ENCODE assay signal across 8 mouse cellular contexts in genomic region chr2:64098618-64099320, GRCm38 (mm10). TPM values are rescaled to one million over a fixed set of nuclear protein-coding genes. Genes with fewer than 3 reads are reported as not detected.
DNase-seq lines count a peak whose midpoint lies in the region; ATAC-seq and TF ChIP-seq lines count a peak whose summit lies in the region.

No protein-coding gene starts in this region.

- H3K27me3 ChIP-seq in heart, embryonic 14.5 days (ENCODE audit: control insufficient read depth, insufficient read depth, low read length): no peaks in the 10 kb centered on the region
- H3K27me3 ChIP-seq in limb, embryonic 10.5 days (ENCODE audit: low read depth, poor library complexity, severe bottlenecking): no peaks in the 10 kb centered on the region
- no peaks in the 10 kb centered on the region for H3K27me3 ChIP-seq in midbrain, embryonic 14.5 days (ENCODE audit: control insufficient read depth, insufficient read depth, low read length)

- H3K27ac ChIP-seq in cortical plate, adult 2 months (ENCODE audit: insufficient read depth, low read length): peak overlapping the region; percentile 50; the same call in 1 of the 2 replicates
- peak overlapping the region; percentile 86 to 95 for H3K27ac ChIP-seq in heart, embryonic 14.5 days (replicated peaks in 1 of 2; ENCODE audit: control insufficient read depth in 1 of 2, insufficient read depth in 1 of 2, low read depth in 2 of 2, low read length in 2 of 2)
- peak overlapping the region; percentile 100 for H3K27ac ChIP-seq in limb, embryonic 10.5 days
- peak overlapping the region; percentile 99 for H3K27ac ChIP-seq in midbrain, embryonic 14.5 days (replicated peaks; ENCODE audit: low read depth, low read length)

- H3K9me3 ChIP-seq in heart, embryonic 14.5 days (ENCODE audit: control insufficient read depth, low read length): no peaks in the 10 kb centered on the region
- H3K9me3 ChIP-seq in limb, embryonic 10.5 days (replicated peaks): no peaks in the 10 kb centered on the region
- H3K9me3 ChIP-seq in midbrain, embryonic 14.5 days (ENCODE audit: control insufficient read depth, low read length): no peaks in the 10 kb centered on the region

- no peak for TF ChIP-seq CTCF in cortical plate, adult 2 months (IDR thresholded peaks at IDR 0.05; ENCODE audit: extremely low read depth, insufficient read depth, low read length)

- no peaks in the 10 kb centered on the region for H3K4me1 ChIP-seq in cortical plate, adult 2 months (ENCODE audit: control insufficient read depth, insufficient read depth, low read length)
- H3K4me1 ChIP-seq in heart, embryonic 14.5 days (ENCODE audit: control insufficient read depth in 2 of 2, insufficient read depth in 2 of 2, low read length in 2 of 2): no peaks in the 10 kb centered on the region
- peaks cover 35% of the 10 kb centered on the region for H3K4me1 ChIP-seq in limb, embryonic 10.5 days
- peaks cover 12% of the 10 kb centered on the region; the same call in 1 of the 2 replicates for H3K4me1 ChIP-seq in midbrain, embryonic 14.5 days (ENCODE audit: control insufficient read depth, insufficient read depth, low read length)

- peak overlapping the region; percentile 44 for H3K4me3 ChIP-seq in cortical plate, adult 2 months (ENCODE audit: insufficient read depth, low read length)
- H3K4me3 ChIP-seq in heart, embryonic 14.5 days (ENCODE audit: control insufficient read depth in 1 of 2, insufficient read depth in 1 of 2, low read depth in 1 of 2, low read length in 2 of 2): peak overlapping the region; percentile 82 to 96
- peak overlapping the region; percentile 84 for H3K4me3 ChIP-seq in limb, embryonic 10.5 days
- peak overlapping the region; percentile 74 for H3K4me3 ChIP-seq in midbrain, embryonic 14.5 days (replicated peaks; ENCODE audit: low read depth, low read length)

- no peaks in the 10 kb centered on the region for H3K36me3 ChIP-seq in heart, embryonic 14.5 days (ENCODE audit: control insufficient read depth, insufficient read depth, low read length)
- no peaks in the 10 kb centered on the region for H3K36me3 ChIP-seq in limb, embryonic 10.5 days
- H3K36me3 ChIP-seq in midbrain, embryonic 14.5 days (ENCODE audit: control insufficient read depth, insufficient read depth, low read length): no peaks in the 10 kb centered on the region

- peak; percentile 80 for ATAC-seq in heart, embryonic 14.5 days (ENCODE audit: insufficient number of reproducible peaks, insufficient read depth, low FRiP score, low read depth)
- peak; percentile 82 for ATAC-seq in midbrain, embryonic 14.5 days (ENCODE audit: low FRiP score, low TSS enrichment)
- ATAC-seq in megakaryocyte progenitor cell, adult 5-6 weeks (replicated peaks; ENCODE audit: poor library complexity): no peak; the same call in 1 of the 2 replicates
- ATAC-seq in CD4-positive, CD25-positive, alpha-beta regulatory T cell, adult 4 months: no peak

- DNase-seq in right cerebral cortex, postnatal 4 days: peak; percentile 30
- no peak for DNase-seq in right cerebral cortex, adult 2 months (ENCODE audit: low spot score in 2 of 2)
- peak; percentile 85 for DNase-seq in limb, embryonic 10.5 days (ENCODE audit: low spot score)
- peak; percentile 79 for DNase-seq in midbrain, embryonic 14.5 days

- H3K9ac ChIP-seq in heart, embryonic 14.5 days (ENCODE audit: low read length): peak overlapping the region; percentile 92
- H3K9ac ChIP-seq in midbrain, embryonic 14.5 days (replicated peaks; ENCODE audit: low read length): peak overlapping the region; percentile 94

- no peak for TF ChIP-seq POLR2A in cortical plate, adult 2 months (IDR thresholded peaks at IDR 0.05; ENCODE audit: extremely low read depth, insufficient read depth, low read length)

- WGBS in heart, embryonic 14.5 days: 5% methylated on average over 21 of the region's 21 CpGs
- 4% methylated on average over 21 of the region's 21 CpGs for WGBS in limb, embryonic 10.5 days
- WGBS in midbrain, embryonic 14.5 days: under 1% methylated on average over 21 of the region's 21 CpGs

- H3K4me2 ChIP-seq in heart, embryonic 14.5 days (ENCODE audit: low read length): peak overlapping the region; percentile 74
- peak overlapping the region; percentile 65 for H3K4me2 ChIP-seq in midbrain, embryonic 14.5 days (ENCODE audit: low read length)

RNA-seq across cellular contexts. Expression of gene Fign, which starts 0.9 kb away (rescaled TPM):
- polyA plus RNA-seq in cortical plate, adult 2 months (2012; rRNA removed): 1.3 and 1.4 TPM in 2 replicates
- 8.6 and 11.9 TPM in 2 replicates for polyA plus RNA-seq in heart, embryonic 14.5 days (2014; fragmentation: Nextera tagmentation; extraction: Ambion mirVana)
- 16.6 and 20.4 TPM in 2 replicates for polyA plus RNA-seq in limb, embryonic 10.5 days (2016; fragmentation: Nextera tagmentation; extraction: Ambion mirVana)
- 19.7 and 21.2 TPM in 2 replicates for polyA plus RNA-seq in midbrain, embryonic 14.5 days (2014; fragmentation: Nextera tagmentation; extraction: Ambion mirVana)
- not detected in 2 replicates for total RNA-seq in megakaryocyte progenitor cell, adult 5-6 weeks (2015)
- not detected in 2 replicates for total RNA-seq in megakaryocyte progenitor cell, adult 5-6 weeks (2017)
- polyA plus RNA-seq in CD4-positive, CD25-positive, alpha-beta regulatory T cell, adult 4 months (2017; shearing (Covaris generic)): under 1 TPM; 0.03 to 0.14 TPM

Comparison
In these comparisons a context has a peak if more than half of its experiments do, and no peak if none do; other contexts are left out.
1. DNase-seq: peak in right cerebral cortex, postnatal 4 days (single experiment), limb, embryonic 10.5 days (single experiment) and midbrain, embryonic 14.5 days (single experiment); none in right cerebral cortex, adult 2 months (0 of 2).
2. H3K27ac ChIP-seq: peak in every context shown above with its lines; median percentile 100 in limb, embryonic 10.5 days; 99 in midbrain, embryonic 14.5 days; 90 in heart, embryonic 14.5 days; 50 in cortical plate, adult 2 months.
3. ATAC-seq: peak in heart, embryonic 14.5 days (single experiment) and midbrain, embryonic 14.5 days (single experiment); none in megakaryocyte progenitor cell, adult 5-6 weeks (single experiment) and CD4-positive, CD25-positive, alpha-beta regulatory T cell, adult 4 months (single experiment).
4. Peak in every context shown above with its lines, with median percentiles within 50 percentile points of each other: H3K4me3 ChIP-seq.